Mouse (Mus musculus): ENCODE measurements at regions not wholly inside any gene's neighbourhood (a gene's known extent, or its start where the extent isn't known, plus 50 kb on each side); places are given as distances from the start of the nearest gene placed in this dataset.

GRCm38 (mm10) chr11:114576803-114577202 lies 91.5 kb upstream of the Rpl38 start:
- ATAC-seq (ENCODE audit: insufficient number of reproducible peaks, low FRiP score, low TSS enrichment, low read depth) = no peak
- H3K4me2 ChIP-seq (replicated peaks) = no peak overlapping the region
- H3K4me3 ChIP-seq (replicated peaks) = no peak overlapping the region
- H3K4me1 ChIP-seq = no peaks in the 10 kb centered on the region
- no peak overlapping the region for H3K27ac ChIP-seq (replicated peaks)
- H3K9me3 ChIP-seq (replicated peaks) = peaks cover 6% of the 10 kb centered on the region; the same call in 1 of the 2 replicates
- no peak overlapping the region for H3K9ac ChIP-seq
- WGBS = 83% methylated on average over 8 of the region's 8 CpGs
- H3K27me3 ChIP-seq = no peaks in the 10 kb centered on the region
- H3K36me3 ChIP-seq = no peaks in the 10 kb centered on the region

GRCm38 (mm10) chr11:114571144-114571869 lies 97.0 kb upstream of the Rpl38 start:
- no peak overlapping the region for H3K4me2 ChIP-seq (replicated peaks)
- no peak overlapping the region for H3K9ac ChIP-seq
- peaks cover 9% of the 10 kb centered on the region; the same call in 1 of the 2 replicates for H3K27me3 ChIP-seq
- 49% methylated on average over 20 of the region's 20 CpGs for WGBS
- H3K36me3 ChIP-seq = no peaks in the 10 kb centered on the region
- no peak overlapping the region for H3K27ac ChIP-seq (replicated peaks)
- no peak for ATAC-seq (ENCODE audit: insufficient number of reproducible peaks, low FRiP score, low TSS enrichment, low read depth)
- H3K4me1 ChIP-seq = peaks cover 20% of the 10 kb centered on the region
- H3K4me3 ChIP-seq (replicated peaks) = no peak overlapping the region
- H3K9me3 ChIP-seq (replicated peaks) = peaks cover 6% of the 10 kb centered on the region; the same call in 1 of the 2 replicates

- no peaks in the 10 kb centered on the region for H3K36me3 ChIP-seq
- H3K4me3 ChIP-seq (replicated peaks) = no peak overlapping the region
- WGBS = 92% methylated on average over 5 of the region's 5 CpGs
- 0 out of 2 replicates have a peak, but pooled peaks cover 2% of the 10 kb centered on the region for H3K9me3 ChIP-seq (replicated peaks)
- peaks cover 20% of the 10 kb centered on the region for H3K4me1 ChIP-seq
- peaks cover 9% of the 10 kb centered on the region; the same call in 1 of the 2 replicates for H3K27me3 ChIP-seq
- H3K27ac ChIP-seq (replicated peaks) = no peak overlapping the region
- H3K4me2 ChIP-seq (replicated peaks) = no peak overlapping the region
- no peak overlapping the region for H3K9ac ChIP-seq
- no peak for ATAC-seq (ENCODE audit: insufficient number of reproducible peaks, low FRiP score, low TSS enrichment, low read depth)
Measured at GRCm38 (mm10) chr11:114570076-114570475, 98.2 kb upstream of the Rpl38 start.

GRCm38 (mm10) chr11:114567814-114568800 lies 100.2 kb upstream of the Rpl38 start:
- Histone ChIP-seq H3K4me1 (peaks cover 20% of the 10 kb centered on the region), H3K27ac (replicated peaks) (no peak overlapping the region; the same call in 1 of the 2 replicates), H3K4me3 (replicated peaks) (no peak overlapping the region), H3K4me2 (replicated peaks) (peak overlapping the region; percentile 15; the same call in 1 of the 2 replicates), H3K9me3 (replicated peaks) (no peaks in the 10 kb centered on the region), H3K36me3 (no peaks in the 10 kb centered on the region), H3K9ac (no peak overlapping the region), H3K27me3 (peaks cover 9% of the 10 kb centered on the region; the same call in 1 of the 2 replicates)
- 13% methylated on average over 21 of the region's 21 CpGs for WGBS
- ATAC-seq (ENCODE audit: insufficient number of reproducible peaks, low FRiP score, low TSS enrichment, low read depth) = no peak

- no peak for ATAC-seq (ENCODE audit: insufficient number of reproducible peaks, low FRiP score, low TSS enrichment, low read depth)
- 5% methylated on average over 19 of the region's 20 CpGs for WGBS
- no peak overlapping the region for H3K9ac ChIP-seq
- H3K27ac ChIP-seq (replicated peaks) = no peak overlapping the region
- no peak overlapping the region for H3K4me3 ChIP-seq (replicated peaks)
- H3K36me3 ChIP-seq = no peaks in the 10 kb centered on the region
- H3K4me2 ChIP-seq (replicated peaks) = peak overlapping the region; percentile 15
- no peaks in the 10 kb centered on the region for H3K9me3 ChIP-seq (replicated peaks)
- peaks cover 9% of the 10 kb centered on the region; the same call in 1 of the 2 replicates for H3K27me3 ChIP-seq
- peaks cover 20% of the 10 kb centered on the region for H3K4me1 ChIP-seq
Measured at GRCm38 (mm10) chr11:114567045-114567780, 101.1 kb upstream of the Rpl38 start.

GRCm38 (mm10) chr11:114564949-114565348 lies 103.4 kb upstream of the Rpl38 start:
- Histone ChIP-seq H3K27me3 (peaks cover 9% of the 10 kb centered on the region; the same call in 1 of the 2 replicates), H3K9me3 (replicated peaks) (no peaks in the 10 kb centered on the region), H3K4me3 (replicated peaks) (no peak overlapping the region), H3K36me3 (no peaks in the 10 kb centered on the region), H3K4me1 (peaks cover 17% of the 10 kb centered on the region), H3K27ac (replicated peaks) (no peak overlapping the region), H3K4me2 (replicated peaks) (no peak overlapping the region), H3K9ac (no peak overlapping the region)
- ATAC-seq (ENCODE audit: insufficient number of reproducible peaks, low FRiP score, low TSS enrichment, low read depth) = no peak
- 90% methylated on average over 2 of the region's 2 CpGs for WGBS

- 60% methylated on average over 9 of the region's 9 CpGs for WGBS
- Histone ChIP-seq H3K9ac (no peak overlapping the region), H3K4me1 (peaks cover 13% of the 10 kb centered on the region), H3K4me2 (replicated peaks) (no peak overlapping the region), H3K4me3 (replicated peaks) (no peak overlapping the region), H3K9me3 (replicated peaks) (no peaks in the 10 kb centered on the region), H3K36me3 (no peaks in the 10 kb centered on the region), H3K27ac (replicated peaks) (no peak overlapping the region), H3K27me3 (peaks cover 14% of the 10 kb centered on the region; the same call in 1 of the 2 replicates)
- no peak for ATAC-seq (ENCODE audit: insufficient number of reproducible peaks, low FRiP score, low TSS enrichment, low read depth)
Measured at GRCm38 (mm10) chr11:114563172-114563571, 105.2 kb upstream of the Rpl38 start.

GRCm38 (mm10) chr11:114554576-114554975 lies 113.7 kb upstream of the Rpl38 start:
- WGBS = 58% methylated on average over 5 of the region's 5 CpGs
- H3K36me3 ChIP-seq = no peaks in the 10 kb centered on the region
- no peaks in the 10 kb centered on the region for H3K4me1 ChIP-seq
- H3K4me2 ChIP-seq (replicated peaks) = no peak overlapping the region
- H3K9ac ChIP-seq = no peak overlapping the region
- H3K27ac ChIP-seq (replicated peaks) = no peak overlapping the region
- no peak overlapping the region for H3K4me3 ChIP-seq (replicated peaks)
- no peaks in the 10 kb centered on the region for H3K9me3 ChIP-seq (replicated peaks)
- no peak for ATAC-seq (ENCODE audit: insufficient number of reproducible peaks, low FRiP score, low TSS enrichment, low read depth)
- 0 out of 2 replicates have a peak, but pooled peaks cover 5% of the 10 kb centered on the region for H3K27me3 ChIP-seq

GRCm38 (mm10) chr11:114553992-114554391 lies 114.3 kb upstream of the Rpl38 start:
- H3K27me3 ChIP-seq = 0 out of 2 replicates have a peak, but pooled peaks cover under 1% of the 10 kb centered on the region
- no peak overlapping the region for H3K27ac ChIP-seq (replicated peaks)
- no peaks in the 10 kb centered on the region for H3K36me3 ChIP-seq
- no peak for ATAC-seq (ENCODE audit: insufficient number of reproducible peaks, low FRiP score, low TSS enrichment, low read depth)
- H3K4me1 ChIP-seq = no peaks in the 10 kb centered on the region
- no peak overlapping the region for H3K9ac ChIP-seq
- no peak overlapping the region for H3K4me2 ChIP-seq (replicated peaks)
- no peak overlapping the region for H3K4me3 ChIP-seq (replicated peaks)
- H3K9me3 ChIP-seq (replicated peaks) = no peaks in the 10 kb centered on the region
- WGBS = 47% methylated on average over 13 of the region's 13 CpGs

GRCm38 (mm10) chr11:114552176-114552575 lies 116.1 kb upstream of the Rpl38 start:
- H3K4me1 ChIP-seq = no peaks in the 10 kb centered on the region
- no peak for ATAC-seq (ENCODE audit: insufficient number of reproducible peaks, low FRiP score, low TSS enrichment, low read depth)
- WGBS = 89% methylated on average over 7 of the region's 7 CpGs
- no peaks in the 10 kb centered on the region for H3K36me3 ChIP-seq
- no peaks in the 10 kb centered on the region for H3K9me3 ChIP-seq (replicated peaks)
- H3K9ac ChIP-seq = no peak overlapping the region
- H3K4me2 ChIP-seq (replicated peaks) = no peak overlapping the region
- no peak overlapping the region for H3K4me3 ChIP-seq (replicated peaks)
- H3K27ac ChIP-seq (replicated peaks) = no peak overlapping the region
- no peaks in the 10 kb centered on the region for H3K27me3 ChIP-seq

All from embryonic facial prominence, embryonic 15.5 days (tissue).